Mouse (Mus musculus) intestine, postnatal 0 days (tissue): ENCODE measurements around the gene Bhlhe41. TPM values are rescaled to one million over a fixed set of nuclear protein-coding genes. Genes with fewer than 3 reads are reported as not detected.

Source experiments
- ATAC-seq: fragments of 200-750 bp; cut with Nextera tagmentation; 2 replicates; pipeline ENCODE4 v1.8.0; 2017; ENCODE audit warnings: mild to moderate bottlenecking, moderate TSS enrichment, moderate library complexity
- H3K27ac ChIP-seq: fragments of 300-500 bp; sonication (generic); 2 replicates; pipeline ENCODE4 v1.5.1; 2014; ENCODE audit warnings: mild to moderate bottlenecking, low read depth, low read length, moderate library complexity
- H3K27me3 ChIP-seq: fragments of 300-500 bp; sonication (generic); replicated peaks from 2 replicates; pipeline ENCODE4 v1.6.1; 2014; ENCODE audit warnings: low read length, mixed read lengths; ENCODE audit not compliant: control insufficient read depth, insufficient read depth
- H3K36me3 ChIP-seq: fragments of 300-500 bp; sonication (generic); 2 replicates; pipeline ENCODE4 v1.6.1; 2014; ENCODE audit warnings: mild to moderate bottlenecking, moderate library complexity; ENCODE audit not compliant: control insufficient read depth, insufficient read depth
- H3K4me1 ChIP-seq: fragments of 300-500 bp; sonication (generic); replicated peaks from 2 replicates; pipeline ENCODE4 v1.6.1; 2014; ENCODE audit warnings: antibody characterized with exemption, low read length, mixed read lengths; ENCODE audit not compliant: control insufficient read depth, insufficient read depth
- H3K4me2 ChIP-seq: fragments of 300-500 bp; sonication (generic); replicated peaks from 2 replicates; pipeline ENCODE4 v1.6.1; 2014; ENCODE audit warnings: low read depth, mild to moderate bottlenecking, moderate library complexity
- H3K4me3 ChIP-seq: fragments of 300-500 bp; sonication (generic); 2 replicates; pipeline ENCODE4 v1.5.1; 2014; ENCODE audit warnings: low read depth, low read length
- H3K9ac ChIP-seq: fragments of 300-500 bp; sonication (generic); 2 replicates; pipeline ENCODE4 v1.6.1; 2014; ENCODE audit warnings: mild to moderate bottlenecking, low read depth, low read length
- H3K9me3 ChIP-seq: fragments of 300-500 bp; sonication (generic); 2 replicates; pipeline ENCODE4 v1.6.1; 2016; ENCODE audit warnings: mixed run types; ENCODE audit not compliant: control insufficient read depth
- CTCF ChIP-seq: sonication (generic); IDR thresholded peaks from 2 replicates; pipeline ENCODE4 v1.5.1; 2016; ENCODE audit warnings: low read depth, mild to moderate bottlenecking, control low read depth, antibody characterized with exemption, moderate library complexity
- WGBS: fragments of 180-500 bp; shearing (Covaris S2); extraction: QIAGEN DNeasy Blood & Tissue Kit; methylation state at CpG from one replicate; pipeline ENCODE4 v1.1.7; 2014; 5-methylcytosine and 5-hydroxymethylcytosine counted together
- polyA plus RNA-seq: library from polyadenylated mRNA; unstranded; fragments of >200 nt; fragmentation: Nextera tagmentation; extraction: Ambion mirVana; gene quantifications from 2 replicates; pipeline ENCODE4 v1.2.1, GENCODE M21; 2015

The Bhlhe41 gene
- 0.44 and 0.61 TPM in 2 replicates for polyA plus RNA-seq

- ATAC-seq: no peak
- Histone ChIP-seq H3K4me1 (0 out of 2 replicates have a peak, but pooled peaks cover 3% of the 10 kb centered on the region), H3K9me3 (no peaks in the 10 kb centered on the region), H3K27ac (no peak within 1 kb of the TSS), H3K9ac (peak within 1 kb of the TSS; percentile 17; the same call in 1 of the 2 replicates), H3K4me2 (peak within 1 kb of the TSS; percentile 94), H3K27me3 (peaks cover 56% of the 10 kb centered on the region), H3K36me3 (no peaks in the 10 kb centered on the region), H3K4me3 (peak within 1 kb of the TSS; percentile 51)
- under 1% methylated on average over 53 of the region's 57 CpGs for WGBS
- TF ChIP-seq CTCF: no peak
Measured at GRCm38 (mm10) chr6:145865289-145865885, at the start of gene Bhlhe41. Gene Bhlhe41, minus strand, starts transcription at chr6:145865558.

GRCm38 (mm10) chr6:145912232-145912631, 46.9 kb upstream of the Bhlhe41 start:
- H3K27ac ChIP-seq: no peak overlapping the region
- no peaks in the 10 kb centered on the region for H3K36me3 ChIP-seq
- no peak overlapping the region for H3K9ac ChIP-seq
- no peaks in the 10 kb centered on the region for H3K4me1 ChIP-seq
- H3K4me3 ChIP-seq: no peak overlapping the region
- no peak for ATAC-seq
- TF ChIP-seq CTCF: no peak
- H3K9me3 ChIP-seq: no peaks in the 10 kb centered on the region
- no peaks in the 10 kb centered on the region for H3K27me3 ChIP-seq
- H3K4me2 ChIP-seq: no peak overlapping the region

GRCm38 (mm10) chr6:145910469-145911426, 45.4 kb upstream of the Bhlhe41 start:
- no peak overlapping the region for H3K27ac ChIP-seq
- no peak for ATAC-seq
- WGBS: 63% methylated on average over 3 of the region's 3 CpGs
- H3K9ac ChIP-seq: no peak overlapping the region
- H3K4me1 ChIP-seq: no peaks in the 10 kb centered on the region
- H3K4me2 ChIP-seq: no peak overlapping the region
- H3K27me3 ChIP-seq: no peaks in the 10 kb centered on the region
- no peak overlapping the region for H3K4me3 ChIP-seq
- no peak for TF ChIP-seq CTCF
- no peaks in the 10 kb centered on the region for H3K9me3 ChIP-seq
- H3K36me3 ChIP-seq: no peaks in the 10 kb centered on the region

GRCm38 (mm10) chr6:145909943-145910342, 44.6 kb upstream of the Bhlhe41 start:
- no peaks in the 10 kb centered on the region for H3K9me3 ChIP-seq
- H3K4me3 ChIP-seq: no peak overlapping the region
- no peak overlapping the region for H3K9ac ChIP-seq
- H3K4me2 ChIP-seq: no peak overlapping the region
- no peak overlapping the region for H3K27ac ChIP-seq
- TF ChIP-seq CTCF: no peak
- no peak for ATAC-seq
- 73% methylated on average over 4 of the region's 4 CpGs for WGBS
- no peaks in the 10 kb centered on the region for H3K27me3 ChIP-seq
- no peaks in the 10 kb centered on the region for H3K36me3 ChIP-seq
- H3K4me1 ChIP-seq: no peaks in the 10 kb centered on the region

GRCm38 (mm10) chr6:145906096-145906890, 40.9 kb upstream of the Bhlhe41 start:
- no peak for ATAC-seq
- H3K9ac ChIP-seq: no peak overlapping the region
- no peak for TF ChIP-seq CTCF
- no peaks in the 10 kb centered on the region for H3K9me3 ChIP-seq
- no peaks in the 10 kb centered on the region for H3K27me3 ChIP-seq
- H3K4me3 ChIP-seq: no peak overlapping the region
- no peaks in the 10 kb centered on the region for H3K4me1 ChIP-seq
- no peak overlapping the region for H3K27ac ChIP-seq
- WGBS: 70% methylated on average over 7 of the region's 7 CpGs
- H3K36me3 ChIP-seq: no peaks in the 10 kb centered on the region
- no peak overlapping the region for H3K4me2 ChIP-seq

GRCm38 (mm10) chr6:145904616-145905015, 39.3 kb upstream of the Bhlhe41 start:
- no peak overlapping the region for H3K27ac ChIP-seq
- H3K27me3 ChIP-seq: no peaks in the 10 kb centered on the region
- H3K9me3 ChIP-seq: no peaks in the 10 kb centered on the region
- H3K4me1 ChIP-seq: no peaks in the 10 kb centered on the region
- H3K4me2 ChIP-seq: no peak overlapping the region
- no peak overlapping the region for H3K9ac ChIP-seq
- 82% methylated on average over 5 of the region's 5 CpGs for WGBS
- no peak for ATAC-seq
- H3K4me3 ChIP-seq: no peak overlapping the region
- no peaks in the 10 kb centered on the region for H3K36me3 ChIP-seq
- no peak for TF ChIP-seq CTCF
